Mouse (Mus musculus) fibroblast of lung, adult 2 months (primary cell): ENCODE results near the gene Espl1.
"Not testable (repeated sequence)": the region's sequence is repeated elsewhere in the genome, so short reads cannot be mapped to it uniquely, and the experiment has no call there.

Experiments used
- DNase-seq: peaks from one replicate; pipeline ENCODE4 v3.0.0-alpha.2; 2011; ENCODE audit warnings: low read depth

Espl1 gene

DNA sequence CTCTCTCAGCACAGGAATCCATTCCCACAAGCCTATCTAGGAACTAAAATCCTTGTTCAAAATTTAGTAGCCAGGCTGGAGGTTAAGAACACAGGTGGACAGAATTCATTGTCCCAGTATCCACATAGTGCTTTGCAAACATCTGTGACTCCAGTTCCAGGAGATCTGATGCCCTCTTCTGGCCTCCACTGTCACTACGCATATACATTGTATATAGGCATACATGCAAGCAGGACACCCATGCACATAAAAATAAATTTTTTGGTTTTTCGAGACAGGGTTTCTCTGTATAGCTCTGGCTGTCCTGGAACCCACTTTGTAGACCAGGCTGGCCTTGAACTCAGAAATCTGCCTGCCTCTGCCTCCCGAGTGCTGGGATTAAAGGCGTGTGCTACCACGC is 39.9 kb downstream of the Espl1 start:
- not testable (repeated sequence) for DNase-seq

- DNase-seq: no peak
Measured at GRCm38 (mm10) chr15:102336946-102337345, 40.9 kb downstream of the Espl1 start.

DNA sequence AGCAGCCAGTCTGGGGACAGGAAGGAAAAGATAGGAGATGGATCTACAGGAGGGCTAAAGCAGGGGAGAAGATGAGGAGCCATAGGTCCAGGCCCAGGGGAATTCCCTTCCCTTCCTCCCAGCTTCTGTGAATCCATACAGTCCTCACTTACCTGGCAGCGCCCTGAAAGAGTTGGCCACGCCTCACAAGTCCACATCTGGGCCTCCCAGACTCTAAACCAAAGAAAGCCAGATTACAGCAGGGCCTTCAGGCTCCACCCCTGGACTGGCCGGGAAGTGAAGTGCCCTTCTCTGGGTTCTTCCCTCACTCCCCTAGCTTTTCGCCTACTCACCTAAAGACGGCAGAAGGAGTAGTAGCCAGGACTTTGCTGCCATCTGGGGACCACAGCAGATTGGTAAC is 43.5 kb downstream of the Espl1 start:
- no peak for DNase-seq

GRCm38 (mm10) chr15:102341580-102341979 is 45.5 kb downstream of the Espl1 start:
- no peak for DNase-seq

DNA sequence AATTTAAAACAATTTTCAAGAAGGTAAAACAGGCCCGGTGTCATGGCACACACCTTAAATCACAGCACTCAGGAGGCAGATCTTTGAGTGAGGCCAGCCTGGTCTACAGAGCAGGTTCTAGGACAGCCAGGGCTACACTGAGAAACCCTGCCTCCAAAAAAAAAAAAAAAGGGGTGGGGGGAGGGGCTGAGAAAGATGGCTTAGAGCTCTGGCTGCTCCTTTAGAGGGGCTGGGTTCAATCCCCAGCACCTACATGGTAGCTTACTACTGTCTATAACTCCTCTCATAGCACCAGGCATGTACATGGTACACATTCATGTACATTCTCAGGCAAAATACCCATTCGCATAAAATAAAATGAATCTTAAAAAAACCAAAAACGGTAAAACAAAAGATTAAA is 48.4 kb downstream of the Espl1 start:
- no peak for DNase-seq

DNA sequence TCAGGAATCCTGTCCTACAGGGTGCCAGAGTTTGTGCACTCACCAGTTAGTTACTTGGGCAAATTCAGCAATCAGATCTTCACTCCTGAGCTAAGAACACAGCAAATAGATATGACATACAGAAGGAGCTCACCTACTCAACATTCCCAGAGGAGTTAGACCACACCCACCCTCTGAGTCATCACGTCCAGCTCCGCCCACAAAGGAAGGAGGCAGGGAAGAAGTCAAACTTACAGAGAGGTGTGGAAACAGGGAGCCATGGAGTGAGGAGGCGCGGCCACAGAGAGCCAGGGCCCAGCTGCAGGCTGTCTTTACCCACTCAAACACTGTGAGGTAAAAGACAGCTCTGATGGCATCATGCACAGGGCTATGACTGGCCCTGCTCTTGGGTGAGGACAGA is 50.4 kb downstream of the Espl1 start:
- DNase-seq: no peak

- peak; percentile 91 for DNase-seq
Measured at GRCm38 (mm10) chr15:102350138-102350941, 54.3 kb downstream of the Espl1 start, which contains the start of gene Aaas. TSS of gene Aaas (minus strand) at chr15:102350771.

GRCm38 (mm10) chr15:102350942-102351291 is 54.9 kb downstream of the Espl1 start:
- DNase-seq: no peak

GRCm38 (mm10) chr15:102352177-102352576 is 56.1 kb downstream of the Espl1 start:
- DNase-seq: no peak

DNA sequence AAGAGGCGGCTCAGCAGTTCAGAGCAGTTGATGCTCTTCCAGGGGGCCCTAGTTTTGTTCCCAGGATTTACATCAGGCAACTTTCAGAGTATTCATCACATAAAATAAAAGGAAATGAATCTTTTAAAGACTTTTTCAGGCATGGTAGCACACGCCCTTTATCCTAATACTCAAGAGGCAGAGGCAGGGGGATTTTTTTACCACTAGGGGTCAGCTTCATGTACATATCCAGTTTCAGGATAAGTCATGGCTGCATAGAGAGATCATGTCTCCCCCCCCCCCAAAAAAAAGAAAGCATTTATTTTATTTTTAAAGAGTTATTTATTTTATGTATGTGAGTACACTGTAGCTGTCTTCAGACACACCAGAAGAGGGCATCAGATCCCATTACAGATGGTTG is 57.9 kb downstream of the Espl1 start:
- no peak for DNase-seq

GRCm38 (mm10) chr15:102355134-102355870 is 59.2 kb downstream of the Espl1 start:
- DNase-seq: no peak

DNA sequence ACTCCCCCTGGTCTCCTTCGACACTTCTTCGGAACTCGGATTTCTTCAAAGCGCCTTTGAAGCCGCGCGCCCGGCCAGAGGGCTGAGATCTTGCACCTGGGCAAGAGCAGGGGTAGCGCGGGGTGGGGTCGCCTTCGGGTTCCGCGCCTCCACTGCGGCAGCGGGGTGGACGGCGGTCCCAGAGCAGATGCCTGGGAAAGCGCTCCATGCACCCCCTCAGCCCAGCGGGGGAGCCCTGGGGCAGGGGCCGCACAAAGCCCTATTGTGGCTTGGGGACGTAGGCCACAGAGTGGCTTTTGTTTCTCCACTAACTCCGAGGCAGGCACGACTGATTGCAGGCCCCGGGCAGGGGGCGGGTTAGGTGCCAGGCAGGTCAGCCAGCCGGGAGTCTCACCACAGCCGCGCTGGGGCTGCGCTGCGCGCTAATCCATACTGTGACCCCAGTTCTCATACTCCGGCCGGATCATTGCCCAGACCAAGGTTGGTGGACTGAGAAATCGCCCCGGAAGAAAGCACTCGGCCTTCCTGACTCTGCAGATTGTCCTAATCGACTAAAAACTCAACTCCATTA is 59.9 kb downstream of the Espl1 start:
- DNase-seq: no peak

- DNase-seq: no peak
Measured at GRCm38 (mm10) chr15:102356501-102357325, 60.6 kb downstream of the Espl1 start.

DNA sequence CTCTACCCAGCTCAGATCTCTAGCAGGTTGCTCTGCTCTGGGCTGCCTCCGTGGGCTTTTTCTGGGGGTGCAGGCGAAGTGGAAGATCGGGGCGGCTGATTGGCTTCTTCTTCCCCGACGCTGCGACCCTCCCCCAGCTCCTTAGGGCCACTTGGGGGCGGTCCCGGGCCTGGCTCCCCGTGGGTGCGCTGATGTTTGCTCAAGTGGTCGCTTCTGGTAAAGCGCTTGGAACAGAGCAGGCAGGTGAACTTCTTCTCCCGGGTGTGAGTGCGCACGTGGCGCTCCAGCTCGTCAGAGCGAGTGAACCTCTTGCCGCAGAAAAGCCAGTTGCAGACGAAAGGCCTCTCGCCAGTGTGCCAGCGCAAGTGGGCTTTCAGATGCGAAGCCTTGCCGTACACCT is 62.1 kb downstream of the Espl1 start:
- no peak for DNase-seq

- no peak for DNase-seq
Measured at GRCm38 (mm10) chr15:102358834-102359233, 62.8 kb downstream of the Espl1 start.

GRCm38 (mm10) chr15:102362648-102363047 is 66.6 kb downstream of the Espl1 start:
- DNase-seq: no peak

- DNase-seq: no peak
Measured at GRCm38 (mm10) chr15:102364678-102365077, 68.6 kb downstream of the Espl1 start.

GRCm38 (mm10) chr15:102366238-102366637 is 70.2 kb downstream of the Espl1 start:
- no peak for DNase-seq

GRCm38 (mm10) chr15:102366733-102367344 is 70.8 kb downstream of the Espl1 start, which contains the start of gene Sp7:
TSS of gene Sp7 (minus strand) at chr15:102367182.
- DNase-seq: no peak

DNA sequence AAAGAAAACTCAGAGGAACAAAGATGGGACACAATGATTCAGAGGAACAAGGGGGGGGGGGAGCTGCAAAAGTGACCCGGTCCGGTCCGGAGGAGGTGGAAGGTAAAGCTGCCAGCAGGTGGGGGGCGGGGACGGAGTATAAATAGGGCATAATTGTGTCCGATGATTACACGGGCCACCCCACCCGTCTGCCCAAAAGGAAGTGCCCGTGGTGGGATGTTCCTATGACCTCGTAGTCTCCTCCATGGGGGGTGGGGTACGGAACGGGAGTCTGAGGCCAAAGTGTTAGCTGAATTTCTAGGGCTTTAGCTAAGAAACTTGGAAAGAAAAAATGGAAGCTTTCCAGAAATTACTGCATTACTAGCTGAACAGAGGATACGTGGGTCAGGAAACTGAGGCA is 73.9 kb downstream of the Espl1 start:
- DNase-seq: no peak

- no peak for DNase-seq
Measured at GRCm38 (mm10) chr15:102370727-102371126, 74.7 kb downstream of the Espl1 start.
